Mouse (Mus musculus) neutrophil, adult 5-6 weeks (primary cell): ENCODE measurements around the gene Kif3a. TPM values are rescaled to one million over a fixed set of nuclear protein-coding genes. Genes with fewer than 3 reads are reported as not detected.
A peak's percentile ranks its signal among the peaks of the same experiment; 100 is the strongest.

Experiments
- ATAC-seq: fragments of 151-379, 151-347 bp; 2 replicates; pipeline ENCODE4 v1.8.0; 2017; ENCODE audit warnings: mild to moderate bottlenecking, moderate TSS enrichment; ENCODE audit not compliant: insufficient number of reproducible peaks, poor library complexity, low FRiP score, severe bottlenecking; ENCODE audit errors: extremely low read depth
- total RNA-seq: library from RNA; stranded (forward); fragments of 200-1000 nt; gene quantifications from 2 replicates; pipeline ENCODE4 v1.2.3, GENCODE M21; 2017

Kif3a gene
- total RNA-seq: 4.3 and 4.9 TPM in 2 replicates

- peak; percentile 79 for ATAC-seq
Measured at GRCm38 (mm10) chr11:53567224-53568014, at the start of gene Kif3a. Gene Kif3a (plus strand): TSS chr11:53567379.

DNA sequence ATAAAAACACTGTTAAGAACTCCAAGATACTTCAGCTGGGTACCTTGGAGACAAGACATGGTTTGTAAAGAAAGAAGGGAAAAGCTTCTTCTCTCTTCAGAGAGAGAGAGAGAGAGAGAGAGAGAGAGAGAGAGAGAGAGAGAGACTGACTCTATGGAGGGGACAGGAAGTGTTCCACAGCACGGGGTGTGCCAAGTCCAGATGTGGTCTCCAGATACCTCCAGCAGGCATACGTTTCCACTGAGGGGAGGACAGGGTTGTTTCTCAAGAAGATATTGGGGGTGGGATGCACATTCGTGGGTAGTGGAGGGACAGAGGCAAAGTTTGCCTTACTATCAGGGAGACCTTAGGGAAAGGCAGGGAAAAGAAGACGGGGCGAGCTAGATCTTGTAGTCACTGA, 48.4 kb upstream of the Kif3a start:
- no peak for ATAC-seq

DNA sequence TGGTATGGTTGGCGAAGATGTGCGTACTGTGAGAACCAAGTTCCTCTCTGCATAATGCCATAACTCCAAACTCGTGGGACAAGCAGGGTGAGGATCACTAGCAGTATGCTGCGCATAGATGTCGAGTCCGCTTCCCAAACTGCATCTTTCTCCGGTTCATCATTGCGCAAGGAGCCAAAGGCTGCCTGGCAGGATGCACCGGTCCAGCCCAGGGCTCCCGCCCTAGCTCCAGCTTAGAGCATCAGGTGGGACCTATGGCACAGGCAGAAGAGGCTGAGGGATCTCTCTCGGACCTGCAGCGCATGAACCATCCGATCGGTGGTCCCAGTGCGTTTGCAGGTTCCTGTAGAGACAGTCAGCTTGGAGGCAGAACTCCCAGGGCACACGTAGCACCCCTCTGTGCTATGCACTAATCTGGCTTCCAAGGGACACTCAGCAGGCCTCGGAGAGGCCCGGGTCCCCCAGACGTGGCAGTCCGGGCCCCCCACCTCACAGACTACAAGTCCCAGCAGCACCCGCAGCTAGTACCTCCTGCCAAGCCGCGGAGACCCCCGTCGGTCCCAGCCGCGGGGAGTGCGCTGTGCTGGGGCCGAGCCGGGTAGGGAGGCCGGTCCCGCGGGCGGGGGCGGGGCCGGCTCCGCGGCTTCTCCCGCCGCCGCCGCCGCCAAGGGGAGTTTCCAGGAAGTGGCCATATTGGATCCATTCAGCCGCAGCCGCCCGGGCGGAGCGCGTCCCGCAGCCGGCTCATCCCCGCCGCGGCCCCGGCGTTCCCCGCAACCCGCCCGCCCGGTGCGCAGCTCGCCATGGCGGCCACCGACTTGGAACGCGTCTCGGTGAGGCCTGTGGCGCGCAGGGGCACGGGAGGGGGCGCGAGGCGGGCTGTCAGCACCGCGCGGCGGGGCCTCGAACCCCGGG, 47.7 kb upstream of the Kif3a start, which contains the start of gene Sept8:
Sept8 (plus strand) TSS at position 51 of the 915 bp plus-strand sequence.
- 0 out of 2 replicates have a peak, but pooled peaks have one; percentile 7 for ATAC-seq

DNA sequence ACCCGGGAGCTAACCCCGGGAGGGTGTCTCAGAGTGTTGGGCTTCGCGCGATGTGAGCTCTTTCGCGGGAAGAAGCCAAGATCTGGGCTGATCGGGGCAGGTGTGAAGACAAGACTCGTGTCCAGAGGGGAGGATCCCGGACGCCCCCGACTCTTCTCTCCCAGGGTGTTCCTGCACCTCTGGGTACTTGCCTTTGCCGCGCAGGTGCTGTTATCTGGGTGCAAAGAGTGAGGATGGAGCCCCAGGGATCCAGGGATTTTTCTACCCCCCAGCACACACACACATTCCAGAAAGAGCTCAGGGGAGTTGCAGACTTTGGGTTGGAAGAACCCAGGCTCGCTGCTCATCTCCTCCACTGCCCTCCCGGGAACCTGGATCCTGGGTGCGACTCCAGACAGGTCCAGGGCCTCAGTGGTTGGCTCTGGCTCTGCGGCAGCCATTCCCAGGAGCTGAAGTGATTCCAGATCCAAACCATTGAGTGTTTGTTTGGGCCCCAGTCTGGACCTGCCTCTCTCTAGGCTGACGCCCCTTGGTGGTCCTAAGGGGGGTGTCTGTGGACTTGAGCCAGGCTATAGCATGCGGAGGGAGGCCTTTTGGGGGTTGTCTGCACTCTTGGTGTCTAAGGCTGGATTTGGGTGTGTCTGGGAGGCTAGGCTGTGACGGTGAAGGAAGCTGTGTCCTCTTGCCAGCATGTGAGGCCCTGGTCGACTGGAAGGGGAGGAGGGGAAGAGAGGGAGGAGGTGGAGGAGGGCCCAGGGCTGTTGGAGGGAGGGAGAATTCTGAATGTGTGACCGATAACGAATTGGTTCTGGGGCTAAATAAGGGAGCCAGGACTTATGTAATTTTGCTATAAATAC, 46.8 kb upstream of the Kif3a start:
- ATAC-seq: no peak

DNA sequence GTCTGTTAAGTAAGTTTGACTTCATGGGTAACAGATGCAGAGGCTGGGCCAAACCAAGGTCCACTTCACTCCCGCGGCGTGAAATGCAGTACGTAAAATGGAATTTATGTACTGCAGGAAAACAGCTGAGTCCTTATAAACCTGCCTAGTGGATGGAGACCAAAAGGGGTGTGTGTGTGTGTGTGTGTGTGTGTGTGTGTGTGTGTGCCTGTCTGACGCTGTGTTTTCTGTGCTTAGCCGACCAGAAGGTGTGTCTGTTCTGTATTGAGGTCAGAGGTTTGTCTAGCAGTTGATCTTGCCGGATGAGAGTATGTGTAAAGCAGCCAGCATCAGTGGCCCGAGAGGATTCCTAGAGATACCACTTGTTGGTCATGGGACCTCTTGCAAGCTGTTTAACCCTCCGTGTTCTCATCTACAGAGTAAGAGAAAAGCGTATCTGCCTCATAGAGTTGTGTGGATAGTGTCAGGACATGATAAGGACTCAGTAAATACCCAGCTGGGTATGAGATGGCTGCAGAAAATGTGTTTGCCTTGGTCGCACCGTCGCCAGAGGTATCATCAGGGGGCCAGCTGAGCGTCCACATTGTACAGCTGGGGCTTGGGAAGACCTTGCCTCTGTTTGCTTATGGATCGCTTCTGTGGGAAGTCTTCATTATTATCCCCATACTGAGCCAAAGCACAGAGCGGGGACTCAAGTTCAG, 45.9 kb upstream of the Kif3a start:
- no peak for ATAC-seq

DNA sequence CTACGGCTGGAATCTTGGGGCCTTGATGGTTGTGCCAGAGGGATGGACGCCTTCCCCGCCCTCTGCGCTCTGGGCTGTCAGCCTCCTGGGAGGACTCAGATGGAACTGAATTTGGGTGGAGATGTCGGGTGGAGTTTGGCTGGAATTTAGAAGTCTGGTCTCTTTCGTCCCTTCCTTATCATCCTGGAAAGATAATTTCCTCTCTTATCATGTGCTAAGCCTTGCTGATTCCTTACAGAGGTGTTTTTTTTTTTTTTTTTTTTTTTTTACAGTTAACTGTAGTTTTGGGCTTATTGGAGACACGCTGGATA, 45.4 kb upstream of the Kif3a start:
- no peak for ATAC-seq

DNA sequence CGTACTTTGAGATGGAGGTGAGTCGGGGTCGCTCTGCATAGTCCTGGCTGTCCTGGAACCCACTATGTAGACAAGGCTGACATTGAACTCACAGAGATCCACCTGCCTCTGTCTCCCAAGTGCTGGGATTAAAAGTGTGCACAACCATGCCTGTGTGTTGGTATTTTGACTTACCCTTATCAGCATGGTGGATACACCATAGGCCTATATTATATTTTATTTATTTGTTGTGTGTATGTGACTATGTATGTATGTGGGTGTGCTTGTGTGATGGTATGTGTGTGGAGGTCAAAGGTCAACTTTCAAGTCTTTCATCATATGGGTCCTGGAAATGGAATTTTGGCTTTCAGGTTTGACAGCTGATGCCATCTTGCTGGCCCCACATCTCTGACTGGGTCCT, 44.8 kb upstream of the Kif3a start:
- no peak for ATAC-seq

GRCm38 (mm10) chr11:53522930-53523329, 44.2 kb upstream of the Kif3a start:
- ATAC-seq: no peak

DNA sequence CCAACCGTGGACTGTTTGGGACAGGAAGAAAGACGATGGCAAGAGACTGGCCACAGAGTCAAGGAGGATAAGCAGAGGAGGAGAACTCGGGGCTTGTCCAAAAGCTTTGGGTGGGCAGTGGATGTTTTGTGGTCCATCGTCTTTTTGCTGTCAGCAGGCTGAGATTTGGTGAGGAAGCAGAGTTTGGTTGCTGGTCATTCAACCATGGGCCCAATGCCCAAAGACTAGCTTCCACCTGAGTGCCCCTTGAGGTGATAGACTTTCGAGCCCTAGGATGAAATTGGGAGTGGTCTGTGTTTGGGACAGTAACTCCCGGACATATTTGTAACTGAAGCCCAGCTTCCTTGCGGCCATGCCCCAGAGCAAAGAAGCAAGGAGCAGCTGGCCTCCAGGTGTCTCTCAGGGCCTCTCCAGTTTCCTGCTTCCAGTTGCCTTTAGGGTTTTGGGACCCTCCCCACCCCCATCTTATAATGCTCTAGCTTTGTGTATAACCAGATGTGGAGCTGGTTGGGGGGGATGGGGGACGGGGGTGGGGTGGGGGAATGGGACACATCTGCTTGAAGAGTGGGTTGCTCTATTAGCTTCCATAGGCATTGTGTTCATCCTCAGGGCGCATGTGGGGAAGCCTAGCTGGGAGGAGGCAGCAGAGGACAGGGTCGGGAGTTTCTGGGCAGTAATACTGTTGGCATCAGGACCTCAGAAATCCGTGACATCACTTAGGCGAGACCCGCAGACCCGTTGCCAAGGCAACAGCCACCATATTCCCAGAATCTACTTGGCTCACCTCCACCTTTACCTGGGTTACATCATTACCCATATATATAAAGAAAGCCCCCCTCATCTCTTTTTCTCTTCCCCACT, 43.4 kb upstream of the Kif3a start:
- ATAC-seq: no peak

DNA sequence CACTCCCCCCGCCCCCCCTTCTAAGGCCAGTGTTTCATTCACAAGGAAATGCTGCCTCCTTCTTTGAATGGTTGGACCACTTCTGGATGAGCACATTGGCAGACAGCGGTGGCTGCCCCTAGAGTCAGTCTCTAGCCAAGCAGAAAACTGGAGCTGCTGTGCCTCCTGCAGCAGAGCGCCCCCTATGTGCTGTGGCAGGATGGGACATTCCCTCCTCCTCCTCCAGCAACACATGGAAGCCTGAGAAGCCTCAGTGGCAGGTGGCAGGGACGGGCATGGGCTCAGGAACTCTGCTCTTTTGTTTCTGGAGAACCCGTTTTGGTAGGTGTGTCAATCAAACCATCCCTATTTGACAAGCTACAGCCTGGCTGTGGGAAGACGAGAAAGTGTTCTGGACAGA, 42.3 kb upstream of the Kif3a start:
- ATAC-seq: no peak

- ATAC-seq: no peak
Measured at GRCm38 (mm10) chr11:53525461-53525860, 41.7 kb upstream of the Kif3a start.

DNA sequence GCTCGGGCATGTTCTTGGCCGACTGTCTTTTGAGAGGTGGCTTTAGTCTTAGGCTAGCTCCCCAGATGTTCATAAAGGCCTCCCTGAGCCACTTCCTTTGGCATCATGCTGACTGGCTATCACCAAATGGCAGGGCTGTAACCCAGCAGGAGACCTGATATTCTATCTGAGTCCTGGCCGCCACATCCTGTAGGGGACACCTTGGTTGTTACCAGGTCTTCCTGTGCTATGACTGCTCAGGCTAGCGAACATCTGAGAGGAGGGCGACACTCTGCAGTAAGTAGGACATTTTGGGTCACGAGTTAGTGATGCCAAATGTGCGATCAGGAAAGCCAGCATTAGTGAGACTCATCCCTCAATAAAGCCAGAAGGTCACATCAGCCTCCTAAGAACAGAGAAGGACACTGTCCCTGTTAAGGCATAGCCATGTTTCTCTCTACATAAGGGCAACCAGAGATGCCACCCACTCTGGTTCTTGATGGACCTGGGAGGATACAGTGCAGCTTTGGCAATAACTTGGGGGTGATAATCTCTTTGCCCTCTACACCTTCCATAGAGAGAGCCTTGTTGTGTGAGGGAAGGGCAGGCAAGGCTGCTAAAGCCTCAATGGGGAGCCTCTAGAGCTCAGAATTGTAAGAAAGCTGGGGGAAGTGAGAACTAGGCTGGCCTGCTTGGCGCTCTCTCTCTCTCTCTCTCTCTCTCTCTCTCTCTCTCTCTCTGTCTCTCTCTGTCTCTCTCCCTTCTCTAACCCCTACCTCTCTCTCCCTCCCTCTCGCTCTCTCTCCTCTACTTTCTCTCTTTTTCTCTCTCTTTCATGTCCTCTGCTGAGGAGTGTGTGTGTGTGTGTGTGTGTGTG, 38.6 kb upstream of the Kif3a start:
- ATAC-seq: no peak

GRCm38 (mm10) chr11:53529253-53529557, 38.0 kb upstream of the Kif3a start:
- ATAC-seq: no peak

DNA sequence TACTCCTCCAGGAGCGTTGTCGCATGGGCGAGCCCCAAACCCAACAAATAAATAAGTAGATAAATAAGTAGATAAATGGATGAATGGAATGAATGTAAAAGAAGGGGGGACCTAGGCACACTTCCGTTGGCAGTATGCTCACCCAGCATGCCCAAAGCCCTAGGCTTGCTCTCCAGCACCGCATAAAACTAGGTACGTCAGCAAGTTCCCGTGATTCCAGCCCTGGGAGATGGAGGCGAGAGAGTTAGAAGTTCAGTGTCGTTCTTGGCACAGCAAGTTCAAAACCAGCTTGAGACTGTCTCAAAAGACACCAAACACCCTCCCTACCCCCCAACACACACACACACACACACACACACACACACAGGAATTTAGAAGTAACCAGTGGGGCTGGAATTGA, 37.2 kb upstream of the Kif3a start:
- ATAC-seq: no peak

GRCm38 (mm10) chr11:53531578-53532230, 35.5 kb upstream of the Kif3a start:
- ATAC-seq: no peak

DNA sequence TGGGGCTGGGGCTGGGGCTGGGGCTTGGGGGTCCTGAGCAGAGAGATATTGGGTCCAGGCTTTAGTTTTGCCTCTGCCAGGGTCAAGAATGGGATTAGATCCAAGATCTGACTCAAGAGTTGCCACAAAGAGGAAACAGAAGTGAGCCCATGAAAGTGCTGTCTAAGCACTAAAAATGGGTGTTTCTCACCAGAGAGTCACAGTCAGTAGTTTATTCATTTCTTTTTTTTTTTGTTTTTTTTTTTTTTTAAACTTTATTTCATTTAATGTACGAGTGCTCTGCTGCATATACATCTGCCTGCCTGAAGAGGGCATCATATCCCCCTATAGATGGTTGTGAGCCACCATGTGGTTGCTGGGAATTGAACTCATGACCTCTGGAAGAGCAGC, 35.0 kb upstream of the Kif3a start:
- ATAC-seq: no peak
